9 mouse cellular contexts compared by ENCODE assay signal in genomic region chr1:135958483-135958882, GRCm38 (mm10). TPM values are rescaled to one million over a fixed set of nuclear protein-coding genes. Genes with fewer than 3 reads are reported as not detected.
DNase-seq lines count a peak whose midpoint lies in the region; TF ChIP-seq lines count a peak whose summit lies in the region.
"Had no signal": no experiment of that assay in that cellular context is flagged by ENCODE, and none has a peak within 500 bp of the region (broad histone marks: within the 10 kb centered on the region; RNA-seq: fewer than 3 reads in every experiment).

No protein-coding gene starts in this region.

- H3K4me1 ChIP-seq in lung, adult 2 months (ENCODE audit: control insufficient read depth, insufficient read depth, low read length) = no peaks in the 10 kb centered on the region

- 33% methylated on average over 4 of the region's 4 CpGs for WGBS in lung, adult 2 months

- no peak overlapping the region for H3K4me3 ChIP-seq in lung, adult 2 months (replicated peaks; ENCODE audit: extremely low read depth, low read depth, low read length)

- TF ChIP-seq POLR2A in lung, adult 2 months (IDR thresholded peaks at IDR 0.05; ENCODE audit: borderline replicate concordance, extremely low read depth, low read depth, low read length) = no peak

- TF ChIP-seq CTCF in lung, adult 2 months (IDR thresholded peaks at IDR 0.05; ENCODE audit: insufficient read depth, low read length) = peak; percentile 23; the same call in 1 of the 2 replicates

- DNase-seq in cerebellum, adult 9-10 months = peak; percentile 79
- no peak for DNase-seq in cerebellum, adult 11 months
- DNase-seq in lung, adult 2 months = no peak
- no peak for DNase-seq in lung, postnatal 4 days
- DNase-seq in embryo, embryonic 11.5 days (ENCODE audit: low read depth, low spot score) = peak; percentile 43
- DNase-seq in kidney, postnatal 36 days = peak; percentile 12 to 53
- no peak for DNase-seq in natural killer cell, adult 2 months (ENCODE audit: low spot score in 2 of 2)
- DNase-seq in adrenal gland, postnatal 4 days (ENCODE audit: low spot score in 2 of 2) = no peak

RNA-seq across cellular contexts. Expression of gene Pkp1, which starts 39.5 kb away (rescaled TPM):
- 0.07 and 40.6 TPM in 2 replicates for polyA plus RNA-seq in lung, adult 2 months (2012; rRNA removed)
- not detected for total RNA-seq in adrenal gland, postnatal 4 days (2021)

RNA-seq across cellular contexts. Expression of gene Igfn1, which starts 47.7 kb away (rescaled TPM):
- 0.05 TPM in 1 of 2 replicates, not detected in the other for polyA plus RNA-seq in lung, adult 2 months (2012; rRNA removed)
- 1 to 10 TPM in 1 of 2 experiments, under 1 TPM in 1; 0.28 to 2.4 TPM for total RNA-seq in adrenal gland, postnatal 4 days (2021)
- polyA plus RNA-seq: heart, embryonic 16.5 days had no signal

RNA-seq across cellular contexts. Expression of gene Tmem9, which starts 49.5 kb away (rescaled TPM):
- 56.4 and 73.2 TPM in 2 replicates for polyA plus RNA-seq in lung, adult 2 months (2012; rRNA removed)
- 10 to 100 TPM; 68.3 to 69.2 TPM for total RNA-seq in adrenal gland, postnatal 4 days (2021)

Comparison
In these comparisons a context has a peak if more than half of its experiments do, and no peak if none do; other contexts are left out.
1. DNase-seq: peak in cerebellum, adult 9-10 months (single experiment), embryo, embryonic 11.5 days (single experiment) and kidney, postnatal 36 days (2 of 2); none in cerebellum, adult 11 months (single experiment), lung, adult 2 months (single experiment), lung, postnatal 4 days (0 of 2), natural killer cell, adult 2 months (0 of 2) and adrenal gland, postnatal 4 days (0 of 2).